Mouse (Mus musculus) liver, adult (tissue): ENCODE data around the gene Hcfc2.

Experiments used
- GATA4 ChIP-seq: IDR thresholded peaks from 2 replicates; pipeline ENCODE4 v1.6.1; 2014; ENCODE audit warnings: mild to moderate bottlenecking, low read length; ENCODE audit not compliant: insufficient replicate concordance

Hcfc2 gene

DNA sequence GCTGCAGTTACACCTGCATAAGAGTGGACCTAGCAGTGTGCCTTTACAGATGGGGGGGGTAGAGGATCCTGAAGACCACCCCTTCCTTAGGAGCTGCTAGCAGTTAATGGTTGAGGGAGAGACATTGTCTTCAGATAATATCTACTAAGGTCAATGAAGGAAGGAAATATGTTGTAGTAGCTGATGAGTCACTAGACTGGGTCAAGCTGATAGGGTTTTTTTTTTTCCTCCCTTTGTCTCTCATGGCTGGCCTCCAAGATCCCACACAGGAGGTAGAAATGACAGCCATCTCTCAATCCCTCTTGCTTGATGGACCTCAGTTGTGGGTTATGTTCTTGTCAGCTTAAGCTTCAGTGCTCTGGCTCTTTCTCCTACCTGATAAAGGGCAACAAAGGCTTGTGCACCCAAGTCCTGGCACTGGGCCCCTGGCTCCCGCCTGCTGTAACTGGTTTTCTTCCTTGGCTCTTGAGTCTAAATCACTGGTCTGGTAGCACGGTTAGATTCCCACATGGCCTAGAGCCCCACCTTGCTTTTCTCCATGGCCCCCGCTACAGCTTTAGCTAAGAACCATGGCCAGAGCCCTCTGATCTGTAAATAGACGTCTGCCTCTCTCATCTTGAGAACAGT, 606 bp downstream of the Hcfc2 start:
- no peak for TF ChIP-seq GATA4

DNA sequence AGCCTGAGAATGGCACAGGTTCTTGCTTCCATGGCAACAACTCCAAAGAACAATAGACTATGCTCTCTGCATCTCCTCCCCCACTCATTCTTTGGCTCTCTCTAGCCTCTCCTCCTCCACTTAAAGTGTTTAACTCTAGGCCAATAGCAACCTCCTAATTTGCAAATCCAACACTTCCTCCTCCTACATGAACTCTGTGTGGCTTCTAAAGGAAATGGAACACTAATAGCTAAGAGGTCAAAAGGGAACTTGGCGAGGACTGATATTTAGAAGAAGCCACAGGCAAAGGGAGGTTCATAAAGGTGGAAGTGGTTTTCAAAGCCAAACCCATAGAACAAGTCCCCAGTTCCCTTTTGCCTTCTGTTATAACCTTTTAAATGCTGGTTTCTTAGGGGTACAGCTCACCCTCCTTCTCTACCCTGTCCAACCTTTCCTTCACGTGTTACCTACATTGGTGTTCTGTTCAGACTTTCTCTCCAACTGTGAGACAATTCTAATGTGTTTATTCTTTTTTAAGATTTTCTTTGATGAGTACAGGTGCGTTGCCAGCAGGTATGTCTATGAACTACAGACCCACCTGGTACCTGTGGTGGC, 1.4 kb downstream of the Hcfc2 start:
- no peak for TF ChIP-seq GATA4

DNA sequence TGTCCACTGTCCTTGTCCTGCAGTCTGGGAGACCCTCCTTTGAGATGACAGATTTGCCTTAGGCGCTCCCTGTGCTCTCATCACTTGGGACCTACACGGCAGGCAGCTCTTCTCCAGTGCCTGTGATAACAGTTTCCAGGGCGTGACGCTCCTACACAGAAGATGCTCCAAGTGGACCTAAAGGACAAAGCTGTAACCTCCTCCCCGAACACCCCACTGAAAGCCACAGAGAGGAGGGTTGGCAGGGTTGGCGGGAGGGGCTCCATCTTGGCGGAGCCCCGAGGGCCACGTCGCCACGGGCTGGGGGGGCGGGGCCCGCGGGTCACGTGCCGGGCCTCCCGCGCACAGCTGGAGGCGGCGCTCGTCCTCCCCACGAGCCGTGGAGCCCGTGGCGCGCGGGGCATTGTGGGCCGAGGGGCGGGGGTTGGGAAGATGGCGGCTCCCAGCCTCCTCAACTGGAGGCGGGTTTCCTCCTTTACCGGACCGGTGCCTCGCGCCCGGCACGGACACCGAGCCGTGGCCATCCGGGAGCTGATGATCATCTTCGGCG, 2.8 kb downstream of the Hcfc2 start:
- TF ChIP-seq GATA4: 0 out of 2 replicates have a peak, but pooled peaks have one; percentile 8

DNA sequence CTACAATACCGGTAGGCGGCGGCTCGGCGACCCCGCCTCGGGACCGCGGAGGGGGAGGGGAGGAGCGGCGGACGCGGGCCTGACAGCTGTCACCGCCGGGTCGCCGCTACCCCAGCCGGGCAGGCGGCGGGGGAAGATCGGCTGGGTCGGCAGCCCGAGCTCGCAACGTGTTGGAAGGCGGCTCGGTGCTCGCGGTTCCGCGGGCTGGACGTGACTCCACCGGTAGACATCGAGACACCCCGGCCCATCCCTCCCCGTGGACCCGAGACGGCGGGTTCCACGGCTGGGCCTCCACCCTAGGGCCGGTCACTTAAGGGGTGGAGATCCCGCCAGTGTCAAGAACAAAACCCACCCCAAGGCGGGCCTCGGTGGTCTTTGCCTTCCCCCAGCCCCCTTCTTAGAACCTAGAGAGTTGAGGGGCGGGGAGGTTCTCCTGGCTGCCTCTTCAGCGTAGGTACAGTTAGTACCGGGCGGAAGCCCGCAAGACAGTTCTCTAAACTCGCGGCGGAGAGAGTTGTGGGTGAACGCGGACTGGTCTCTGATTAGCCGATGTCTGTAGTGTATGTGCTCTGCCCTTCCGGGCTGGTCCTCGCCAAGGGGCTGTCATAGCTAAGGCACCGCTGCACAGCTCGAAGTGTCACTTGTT, 3.5 kb downstream of the Hcfc2 start:
- TF ChIP-seq GATA4: no peak

DNA sequence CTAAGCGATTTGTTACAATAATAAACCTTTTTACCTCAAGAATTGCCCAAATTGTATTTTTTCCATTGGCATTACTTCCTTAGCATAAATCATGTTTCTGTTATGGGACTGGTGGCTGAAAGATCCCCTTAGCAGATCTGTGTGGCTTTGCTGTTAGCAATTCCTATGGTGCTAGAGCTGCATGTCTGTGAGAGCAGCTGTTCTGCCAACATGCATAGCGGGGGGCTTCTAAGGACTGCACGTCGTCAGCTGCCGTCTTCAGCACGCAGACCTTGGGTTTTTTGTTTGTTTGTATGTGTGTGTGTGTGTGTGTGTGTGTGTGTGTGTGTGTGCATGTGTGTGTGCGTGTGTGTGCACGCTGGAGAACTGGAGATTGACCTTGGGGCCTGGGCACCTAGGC, 45.4 kb downstream of the Hcfc2 start:
- no peak for TF ChIP-seq GATA4

DNA sequence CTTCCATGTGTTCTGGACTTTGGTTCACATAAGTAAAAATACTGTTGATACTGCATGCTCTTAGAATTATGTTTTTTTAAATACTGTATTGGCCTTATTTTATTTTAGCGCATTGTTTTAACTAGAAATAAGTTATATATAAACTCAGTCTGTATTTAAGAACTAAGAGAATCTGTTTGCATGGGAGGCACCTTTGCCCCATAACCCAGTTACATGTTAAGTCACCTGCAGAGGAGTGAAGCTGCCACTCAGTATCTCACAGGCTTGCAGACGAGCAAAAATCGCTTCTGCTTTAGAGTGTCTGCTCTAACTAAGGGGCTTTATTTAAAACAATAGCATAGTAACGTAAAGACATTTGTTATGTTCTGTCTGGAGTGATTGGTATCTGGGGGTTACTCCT, 45.9 kb downstream of the Hcfc2 start:
- TF ChIP-seq GATA4: no peak

DNA sequence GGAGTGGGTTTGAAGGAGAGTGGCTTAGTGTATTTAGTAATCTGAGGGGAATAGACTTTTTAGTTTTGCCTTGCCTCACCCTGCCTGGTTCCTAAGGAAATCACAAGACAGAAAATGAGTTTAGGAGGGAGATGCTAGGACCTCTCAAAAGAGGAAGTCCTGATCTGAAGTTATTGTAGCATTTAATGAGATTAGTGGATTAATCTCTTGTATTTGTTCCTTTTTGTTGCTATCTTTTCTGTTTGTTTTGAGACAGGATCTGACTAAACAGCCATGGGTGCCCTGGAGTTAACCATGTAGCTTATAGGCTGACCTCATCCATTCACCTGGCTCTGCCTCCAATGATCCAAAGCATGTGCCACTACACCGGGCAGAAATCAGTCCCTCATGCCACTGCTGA, 46.6 kb downstream of the Hcfc2 start:
- TF ChIP-seq GATA4: no peak

DNA sequence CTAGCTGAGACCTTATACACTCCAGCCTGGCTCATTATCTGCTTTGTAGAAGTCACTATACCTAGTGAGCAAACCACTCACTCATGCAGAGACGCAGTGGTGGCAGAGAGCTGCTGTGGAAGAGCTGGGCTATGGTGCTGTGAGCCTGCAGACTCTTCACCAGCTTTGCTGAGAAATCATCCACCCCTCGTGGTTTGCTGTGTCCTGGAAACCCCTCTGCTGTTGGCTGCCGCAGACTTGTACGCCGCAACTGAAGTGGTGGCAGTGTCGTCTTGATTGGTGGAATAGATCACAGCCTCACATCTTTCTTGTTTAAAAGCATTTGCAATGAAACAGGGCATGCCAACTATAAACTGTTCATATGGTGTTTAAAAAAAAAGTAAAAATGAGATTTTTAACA, 48.3 kb downstream of the Hcfc2 start:
- TF ChIP-seq GATA4: no peak

DNA sequence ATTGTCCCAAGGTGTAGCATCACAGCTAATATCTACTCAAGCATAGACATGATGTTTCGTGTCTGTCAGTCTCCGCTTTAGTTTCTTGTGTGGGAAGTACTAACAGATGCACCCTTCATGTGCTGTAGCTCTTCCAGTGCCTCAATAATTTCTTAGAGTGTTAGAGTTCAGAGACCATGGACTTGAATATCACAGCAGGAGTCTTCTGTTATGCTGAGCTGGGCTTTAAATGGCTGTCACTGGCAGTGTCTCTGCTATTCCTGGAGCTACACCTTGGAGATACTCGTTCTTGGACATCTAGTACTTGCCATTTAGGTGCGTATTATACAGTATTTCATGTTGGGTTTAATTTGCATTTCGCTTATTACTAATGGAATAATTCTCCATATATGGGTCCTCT, 49.3 kb downstream of the Hcfc2 start:
- no peak for TF ChIP-seq GATA4

DNA sequence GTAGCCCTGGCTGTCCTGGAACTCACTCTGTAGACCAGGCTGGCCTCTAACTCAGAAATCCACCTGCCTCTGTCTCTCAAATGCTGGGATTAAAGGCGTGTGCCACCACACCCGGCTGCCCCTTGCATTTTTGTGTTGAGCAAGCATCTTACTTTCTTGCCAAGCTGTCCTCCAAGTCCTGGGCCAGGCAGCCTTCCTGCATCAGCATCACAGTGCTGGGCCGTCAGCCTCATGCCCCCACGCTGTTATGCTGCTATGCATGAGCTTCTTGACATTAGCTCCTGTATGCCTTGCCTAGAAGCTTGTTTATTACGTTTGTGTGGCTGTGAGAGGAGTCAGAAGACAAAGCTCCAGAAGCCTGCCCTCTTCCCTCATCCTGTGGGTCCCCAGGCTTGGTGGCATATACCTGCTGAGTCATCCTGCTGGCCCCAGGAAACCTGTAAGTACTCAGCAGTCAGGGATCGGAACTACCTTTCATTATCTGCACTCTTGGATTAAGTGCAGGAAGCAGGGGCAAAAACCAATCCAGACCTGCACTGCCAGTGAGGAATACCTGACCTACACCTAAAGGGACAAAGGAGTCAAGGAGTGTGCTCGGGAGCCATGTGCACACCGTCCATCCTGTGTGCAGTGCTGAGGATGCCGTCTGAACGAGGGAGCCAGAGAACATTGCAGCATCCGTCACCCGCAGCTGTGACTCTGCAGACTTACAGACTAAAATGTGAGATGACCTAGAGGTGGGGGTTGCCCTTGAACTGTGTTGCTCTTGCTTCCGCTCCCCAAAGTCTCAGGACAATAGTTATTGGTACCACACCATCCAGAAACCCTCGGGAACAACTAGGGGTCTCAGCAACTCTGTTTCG, 51.3 kb downstream of the Hcfc2 start:
- no peak for TF ChIP-seq GATA4

DNA sequence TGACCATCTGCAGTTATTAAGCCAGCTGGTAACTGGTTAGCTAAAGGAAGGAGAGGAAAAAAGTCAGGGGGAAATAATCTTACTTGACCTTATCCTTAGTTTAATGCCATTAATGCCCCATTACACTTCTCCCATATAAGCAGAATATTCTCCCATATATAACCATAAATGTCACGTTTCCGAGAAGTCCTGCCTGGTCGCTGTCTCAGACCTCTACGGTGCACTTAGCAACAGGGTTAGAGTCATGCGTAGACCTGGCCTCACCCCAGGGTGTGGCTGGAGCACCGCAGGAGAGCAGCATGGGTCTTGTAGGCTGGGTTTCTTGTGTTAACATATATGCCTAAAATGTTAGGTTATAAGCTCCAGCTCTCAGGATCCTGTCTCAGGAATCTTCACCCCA, 54.8 kb downstream of the Hcfc2 start:
- TF ChIP-seq GATA4: no peak

DNA sequence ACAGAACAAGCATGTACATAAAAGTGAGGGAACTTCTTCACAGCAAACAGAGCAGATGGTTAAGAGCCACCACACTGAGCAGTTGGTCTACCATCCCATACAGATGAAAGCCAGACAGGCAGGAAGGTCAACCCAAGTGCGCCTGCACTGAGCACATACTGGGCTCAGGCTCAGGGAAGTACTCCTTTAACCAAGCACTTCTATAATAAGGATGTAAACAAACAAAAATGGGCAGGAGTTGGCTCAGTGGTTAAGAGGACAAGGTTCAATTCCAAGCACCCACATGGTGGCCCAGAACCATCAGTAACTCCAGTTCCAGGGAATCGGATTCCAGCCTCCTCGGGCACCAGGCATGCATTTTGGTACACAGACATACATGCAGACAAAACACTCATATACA, 57.0 kb downstream of the Hcfc2 start:
- TF ChIP-seq GATA4: no peak

DNA sequence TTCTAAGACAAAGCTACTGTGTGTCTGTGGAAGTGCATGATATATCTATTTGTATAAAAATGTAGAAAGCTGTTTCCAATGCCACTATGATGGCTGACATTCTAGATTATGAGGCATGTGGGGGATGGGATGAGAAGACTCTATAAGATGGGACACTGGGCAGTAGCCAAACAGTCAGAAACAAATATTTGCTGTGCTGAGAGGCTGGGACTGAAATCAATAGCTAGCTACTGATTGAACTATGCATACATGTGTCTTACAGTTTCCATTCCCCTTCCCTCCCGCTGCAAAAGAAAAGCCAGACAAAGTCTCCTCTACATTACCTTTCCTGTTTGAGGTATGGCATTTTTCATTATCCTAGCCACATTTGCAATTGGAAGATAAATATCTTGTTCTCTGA, 58.7 kb downstream of the Hcfc2 start:
- TF ChIP-seq GATA4: no peak

DNA sequence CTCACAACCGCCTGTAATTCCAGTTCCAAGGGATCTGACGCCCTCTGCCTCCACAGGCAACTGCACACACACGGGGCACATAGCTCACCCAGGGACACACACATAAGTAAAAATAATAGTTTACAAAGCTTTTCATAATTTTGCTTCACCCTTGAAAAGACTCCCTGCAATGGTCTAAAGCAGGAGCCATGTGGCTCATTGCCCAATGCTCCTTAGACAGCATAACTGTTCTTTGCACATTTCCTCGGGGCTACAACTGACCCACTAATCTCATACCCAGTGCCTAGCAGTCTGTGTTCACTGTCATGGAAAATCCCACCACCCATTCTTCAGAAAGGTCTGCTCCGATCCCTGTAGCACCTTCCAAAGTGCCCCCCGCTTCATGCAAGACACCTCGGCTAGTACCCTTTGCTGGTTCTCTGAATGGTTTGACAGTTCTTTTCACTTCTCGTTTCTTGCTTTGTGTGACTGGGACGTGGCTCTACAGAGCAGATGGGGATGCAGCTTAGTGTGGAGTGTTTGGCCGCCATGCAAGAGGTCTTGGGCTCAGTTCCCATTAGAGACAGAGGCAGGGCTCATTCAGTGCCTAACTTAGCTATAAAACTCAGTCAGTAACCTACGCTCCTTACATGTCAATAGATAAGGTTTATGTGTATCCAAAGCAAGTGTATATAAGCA, 59.4 kb downstream of the Hcfc2 start:
- no peak for TF ChIP-seq GATA4

DNA sequence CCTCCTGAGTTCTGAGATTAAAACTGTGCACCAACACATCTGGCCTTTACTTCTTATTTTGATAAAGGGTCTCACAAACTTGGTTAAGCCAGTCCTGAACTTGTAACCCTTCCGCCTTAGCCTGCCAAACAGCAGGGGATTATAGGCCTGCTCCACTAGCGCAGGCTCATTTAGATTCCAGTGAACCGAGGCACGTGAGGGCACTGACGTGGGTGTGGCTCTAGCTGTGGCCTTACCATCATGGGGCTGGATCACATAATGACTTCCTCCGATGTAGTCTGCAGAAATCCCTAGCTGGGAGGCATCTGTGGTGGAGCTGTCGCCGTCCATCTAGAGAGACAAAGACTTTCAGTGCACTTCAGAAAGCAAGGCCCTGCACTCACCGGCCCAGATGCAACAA, 60.5 kb downstream of the Hcfc2 start:
- no peak for TF ChIP-seq GATA4
